Mouse (Mus musculus): ENCODE results near the gene Creb3l1. TPM values are rescaled to one million over a fixed set of nuclear protein-coding genes. Genes with fewer than 3 reads are reported as not detected.
A peak's percentile ranks its signal among the peaks of the same experiment; 100 is the strongest.

Creb3l1 gene
- polyA plus RNA-seq, 2 experiments, result 28.5 to 37.5 TPM

- WGBS, result 79% methylated on average over 4 of the region's 4 CpGs
- ATAC-seq (ENCODE audit: low FRiP score, low read depth) (no peak), DNase-seq (ENCODE audit: low spot score) (no peak)
- H3K27me3 ChIP-seq (ENCODE audit: control insufficient read depth, insufficient read depth, low read length), result no peaks in the 10 kb centered on the region
- no peak for TF ChIP-seq POLR2A (IDR thresholded peaks at IDR 0.05; ENCODE audit: borderline replicate concordance, extremely low read depth, insufficient read depth, insufficient read length)
- H3K36me3 ChIP-seq (ENCODE audit: control insufficient read depth, insufficient read depth, low read length), result 0 out of 2 replicates have a peak, but pooled peaks cover 2% of the 10 kb centered on the region
- peaks cover 14% of the 10 kb centered on the region for H3K4me1 ChIP-seq (ENCODE audit: control insufficient read depth, insufficient read depth, low read length)
- H3K9ac ChIP-seq (ENCODE audit: low read depth, low read length, severe bottlenecking), result no peak overlapping the region
- H3K4me3 ChIP-seq (replicated peaks; ENCODE audit: low read length), result no peak overlapping the region
- H3K27ac ChIP-seq (replicated peaks; ENCODE audit: low read depth, low read length), result no peak overlapping the region
- H3K9me3 ChIP-seq (ENCODE audit: control insufficient read depth, low read length), result no peaks in the 10 kb centered on the region
- H3K4me2 ChIP-seq (replicated peaks; ENCODE audit: low read depth, low read length, severe bottlenecking), result no peak overlapping the region
These were observed 69.1 kb downstream of the Creb3l1 start for GRCm38 (mm10) chr2:91955121-91955591.

GRCm38 (mm10) chr2:91953825-91954224 lies 70.5 kb downstream of the Creb3l1 start:
- Histone ChIP-seq H3K4me1 (ENCODE audit: control insufficient read depth, insufficient read depth, low read length) (peaks cover 27% of the 10 kb centered on the region), H3K27me3 (ENCODE audit: control insufficient read depth, insufficient read depth, low read length) (no peaks in the 10 kb centered on the region), H3K4me3 (replicated peaks; ENCODE audit: low read length) (no peak overlapping the region), H3K9ac (ENCODE audit: low read depth, low read length, severe bottlenecking) (no peak overlapping the region), H3K9me3 (ENCODE audit: control insufficient read depth, low read length) (no peaks in the 10 kb centered on the region), H3K4me2 (replicated peaks; ENCODE audit: low read depth, low read length, severe bottlenecking) (no peak overlapping the region), H3K36me3 (ENCODE audit: control insufficient read depth, insufficient read depth, low read length) (no peaks in the 10 kb centered on the region), H3K27ac (replicated peaks; ENCODE audit: low read depth, low read length) (no peak overlapping the region)
- ATAC-seq (ENCODE audit: low FRiP score, low read depth) (no peak), DNase-seq (ENCODE audit: low spot score) (no peak)
- WGBS, result 25% methylated on average over 5 of the region's 5 CpGs
- no peak for TF ChIP-seq POLR2A (IDR thresholded peaks at IDR 0.05; ENCODE audit: borderline replicate concordance, extremely low read depth, insufficient read depth, insufficient read length)

- DNase-seq (ENCODE audit: low spot score) (peak; percentile 26), ATAC-seq (ENCODE audit: low FRiP score, low read depth) (peak; percentile 44)
- no peaks in the 10 kb centered on the region for H3K36me3 ChIP-seq (ENCODE audit: control insufficient read depth, insufficient read depth, low read length)
- peak overlapping the region; percentile 55; the same call in 1 of the 2 replicates for H3K27ac ChIP-seq (replicated peaks; ENCODE audit: low read depth, low read length)
- peaks cover 22% of the 10 kb centered on the region for H3K4me1 ChIP-seq (ENCODE audit: control insufficient read depth, insufficient read depth, low read length)
- no peaks in the 10 kb centered on the region for H3K9me3 ChIP-seq (ENCODE audit: control insufficient read depth, low read length)
- WGBS, result 13% methylated on average over 15 of the region's 15 CpGs
- no peak overlapping the region; the same call in 1 of the 2 replicates for H3K4me3 ChIP-seq (replicated peaks; ENCODE audit: low read length)
- H3K4me2 ChIP-seq (replicated peaks; ENCODE audit: low read depth, low read length, severe bottlenecking), result peak overlapping the region; percentile 35
- TF ChIP-seq POLR2A (IDR thresholded peaks at IDR 0.05; ENCODE audit: borderline replicate concordance, extremely low read depth, insufficient read depth, insufficient read length), result no peak
- H3K27me3 ChIP-seq (ENCODE audit: control insufficient read depth, insufficient read depth, low read length), result no peaks in the 10 kb centered on the region
- H3K9ac ChIP-seq (ENCODE audit: low read depth, low read length, severe bottlenecking), result peak overlapping the region; percentile 25
These were observed 73.8 kb downstream of the Creb3l1 start for GRCm38 (mm10) chr2:91950275-91951085.

- H3K9ac ChIP-seq (ENCODE audit: low read depth, low read length, severe bottlenecking), result peak overlapping the region; percentile 25
- no peaks in the 10 kb centered on the region for H3K27me3 ChIP-seq (ENCODE audit: control insufficient read depth, insufficient read depth, low read length)
- H3K9me3 ChIP-seq (ENCODE audit: control insufficient read depth, low read length), result no peaks in the 10 kb centered on the region
- peaks cover 22% of the 10 kb centered on the region for H3K4me1 ChIP-seq (ENCODE audit: control insufficient read depth, insufficient read depth, low read length)
- ATAC-seq (ENCODE audit: low FRiP score, low read depth), result 0 out of 2 replicates have a peak, but pooled peaks have one; percentile 12
- H3K27ac ChIP-seq (replicated peaks; ENCODE audit: low read depth, low read length), result peak overlapping the region; percentile 55; the same call in 1 of the 2 replicates
- no peak for DNase-seq (ENCODE audit: low spot score)
- H3K4me2 ChIP-seq (replicated peaks; ENCODE audit: low read depth, low read length, severe bottlenecking), result peak overlapping the region; percentile 35
- no peaks in the 10 kb centered on the region for H3K36me3 ChIP-seq (ENCODE audit: control insufficient read depth, insufficient read depth, low read length)
- 58% methylated on average over 17 of the region's 17 CpGs for WGBS
- TF ChIP-seq POLR2A (IDR thresholded peaks at IDR 0.05; ENCODE audit: borderline replicate concordance, extremely low read depth, insufficient read depth, insufficient read length), result no peak
- no peak overlapping the region; the same call in 1 of the 2 replicates for H3K4me3 ChIP-seq (replicated peaks; ENCODE audit: low read length)
These were observed 74.7 kb downstream of the Creb3l1 start for GRCm38 (mm10) chr2:91949411-91950274.

GRCm38 (mm10) chr2:91948792-91949241 lies 75.5 kb downstream of the Creb3l1 start:
- 69% methylated on average over 3 of the region's 3 CpGs for WGBS
- no peak for TF ChIP-seq POLR2A (IDR thresholded peaks at IDR 0.05; ENCODE audit: borderline replicate concordance, extremely low read depth, insufficient read depth, insufficient read length)
- Histone ChIP-seq H3K36me3 (ENCODE audit: control insufficient read depth, insufficient read depth, low read length) (no peaks in the 10 kb centered on the region), H3K4me1 (ENCODE audit: control insufficient read depth, insufficient read depth, low read length) (peaks cover 25% of the 10 kb centered on the region), H3K27ac (replicated peaks; ENCODE audit: low read depth, low read length) (no peak overlapping the region), H3K27me3 (ENCODE audit: control insufficient read depth, insufficient read depth, low read length) (no peaks in the 10 kb centered on the region), H3K4me3 (replicated peaks; ENCODE audit: low read length) (no peak overlapping the region), H3K9ac (ENCODE audit: low read depth, low read length, severe bottlenecking) (peak overlapping the region; percentile 8; the same call in 1 of the 2 replicates), H3K4me2 (replicated peaks; ENCODE audit: low read depth, low read length, severe bottlenecking) (no peak overlapping the region), H3K9me3 (ENCODE audit: control insufficient read depth, low read length) (no peaks in the 10 kb centered on the region)
- no peak for ATAC-seq (ENCODE audit: low FRiP score, low read depth)
- DNase-seq (ENCODE audit: low spot score), result peak; percentile 25

Measured in limb, embryonic 14.5 days (tissue).